Mouse (Mus musculus) small intestine, adult 2 months (tissue): ENCODE results near the gene Gm21762. TPM values are rescaled to one million over a fixed set of nuclear protein-coding genes. Genes with fewer than 3 reads are reported as not detected.
"Not testable (repeated sequence)": the region's sequence is repeated elsewhere in the genome, so short reads cannot be mapped to it uniquely, and the experiment has no call there.

Experiments
- H3K27ac ChIP-seq: fragments of 200-500 bp; 2 replicates; pipeline ENCODE4 v1.5.1; 2012; ENCODE audit warnings: low read depth, low read length, control low read depth, inconsistent platforms; ENCODE audit not compliant: insufficient read depth
- H3K27me3 ChIP-seq: fragments of 200-500 bp; 2 replicates; pipeline ENCODE4 v1.6.1; 2012; ENCODE audit warnings: mild to moderate bottlenecking, moderate library complexity, low read length, inconsistent platforms; ENCODE audit not compliant: control insufficient read depth, insufficient read depth
- H3K36me3 ChIP-seq: fragments of 200-500 bp; 2 replicates; pipeline ENCODE4 v1.6.1; 2012; ENCODE audit warnings: mild to moderate bottlenecking, low read length, control low read depth, inconsistent platforms; ENCODE audit not compliant: control insufficient read depth, insufficient read depth
- H3K4me1 ChIP-seq: fragments of 200-500 bp; 2 replicates; pipeline ENCODE4 v1.6.1; 2012; ENCODE audit warnings: low read length, inconsistent platforms, mixed read lengths; ENCODE audit not compliant: control insufficient read depth, insufficient read depth, insufficient read length
- H3K4me3 ChIP-seq: fragments of 200-500 bp; 2 replicates; pipeline ENCODE4 v1.5.1; 2012; ENCODE audit warnings: low read depth, mild to moderate bottlenecking, control low read depth, inconsistent platforms, low read length, moderate library complexity
- WGBS: fragments of 180-500 bp; shearing (Covaris S2); methylation state at CpG from one replicate; pipeline ENCODE4 v1.1.7; 2018; 5-methylcytosine and 5-hydroxymethylcytosine counted together
- polyA plus RNA-seq: library from polyadenylated mRNA; depleted of rRNA; stranded (reverse); fragments of >200 nt; gene quantifications from 2 replicates; pipeline ENCODE4 v1.2.3, GENCODE M21; 2012; rRNA removed

The Gm21762 gene
- 0.15 TPM in 1 of 2 replicates, not detected in the other for polyA plus RNA-seq

- H3K27ac ChIP-seq, result not testable (repeated sequence)
- no CpG with 5 or more reads among the region's 2 CpGs for WGBS
Observed at GRCm38 (mm10) chr13:120215847-120216246, at the start of gene Gm21762. TSS of gene Gm21762 (minus strand) at chr13:120215947.

GRCm38 (mm10) chr13:120262870-120263269 lies 47.1 kb upstream of the Gm21762 start, which contains the start of gene AF067061:
TSS of gene AF067061 (plus strand) at chr13:120263114.
- not testable (repeated sequence) for H3K27me3 ChIP-seq, H3K4me1 ChIP-seq, H3K27ac ChIP-seq, H3K4me3 ChIP-seq, H3K36me3 ChIP-seq
- 90% methylated on average over 2 of the region's 2 CpGs for WGBS

More at GRCm38 (mm10) chr13:120215847-120216246, at the start of gene Gm21762:
- not testable (repeated sequence) for H3K36me3 ChIP-seq, H3K27me3 ChIP-seq, H3K4me3 ChIP-seq, H3K4me1 ChIP-seq

- 54% methylated on average over 3 of the region's 3 CpGs for WGBS
- H3K4me1 ChIP-seq, H3K27ac ChIP-seq, H3K4me3 ChIP-seq, H3K27me3 ChIP-seq, H3K36me3 ChIP-seq: not testable (repeated sequence)
Observed at GRCm38 (mm10) chr13:120259718-120260117, 44.0 kb upstream of the Gm21762 start.

GRCm38 (mm10) chr13:120258817-120259658 lies 43.3 kb upstream of the Gm21762 start:
- H3K27me3 ChIP-seq, H3K4me3 ChIP-seq, H3K4me1 ChIP-seq, H3K27ac ChIP-seq, H3K36me3 ChIP-seq: not testable (repeated sequence)
- 76% methylated on average over 3 of the region's 3 CpGs for WGBS

GRCm38 (mm10) chr13:120251208-120251924 lies 35.6 kb upstream of the Gm21762 start:
- H3K36me3 ChIP-seq, H3K4me3 ChIP-seq, H3K27me3 ChIP-seq, H3K27ac ChIP-seq, H3K4me1 ChIP-seq: not testable (repeated sequence)
- WGBS, result 80% methylated on average over 2 of the region's 3 CpGs

- H3K36me3 ChIP-seq, H3K4me1 ChIP-seq: not testable (repeated sequence)
Observed at GRCm38 (mm10) chr13:120238811-120239210, 23.1 kb upstream of the Gm21762 start, which contains the start of gene Gm21731. TSS of gene Gm21731 (plus strand) at chr13:120239111.

GRCm38 (mm10) chr13:120232447-120233049 lies 16.8 kb upstream of the Gm21762 start:
- H3K4me3 ChIP-seq, H3K36me3 ChIP-seq, H3K27ac ChIP-seq, H3K4me1 ChIP-seq, H3K27me3 ChIP-seq: not testable (repeated sequence)
- 75% methylated on average over 14 of the region's 25 CpGs for WGBS

More at GRCm38 (mm10) chr13:120238811-120239210, 23.1 kb upstream of the Gm21762 start, which contains the start of gene Gm21731:
- not testable (repeated sequence) for H3K27ac ChIP-seq, H3K27me3 ChIP-seq, H3K4me3 ChIP-seq

GRCm38 (mm10) chr13:120231798-120232197 lies 16.1 kb upstream of the Gm21762 start:
- WGBS, result 95% methylated on average over 17 of the region's 17 CpGs
- not testable (repeated sequence) for H3K27ac ChIP-seq, H3K27me3 ChIP-seq, H3K4me3 ChIP-seq, H3K4me1 ChIP-seq, H3K36me3 ChIP-seq

- WGBS, result 95% methylated on average over 16 of the region's 25 CpGs
- not testable (repeated sequence) for H3K27ac ChIP-seq, H3K4me3 ChIP-seq, H3K36me3 ChIP-seq, H3K27me3 ChIP-seq, H3K4me1 ChIP-seq
Observed at GRCm38 (mm10) chr13:120223012-120223659, 7.4 kb upstream of the Gm21762 start.

- H3K27me3 ChIP-seq, H3K36me3 ChIP-seq, H3K27ac ChIP-seq, H3K4me3 ChIP-seq, H3K4me1 ChIP-seq: not testable (repeated sequence)
- WGBS, result 83% methylated on average over 5 of the region's 5 CpGs
Observed at GRCm38 (mm10) chr13:120220922-120221321, 5.2 kb upstream of the Gm21762 start.
